Mouse (Mus musculus): ENCODE measurements at regions not wholly inside any gene's neighbourhood (a gene's known extent, or its start where the extent isn't known, plus 50 kb on each side); places are given as distances from the start of the nearest gene placed in this dataset.

GRCm38 (mm10) chr19:28732998-28733397 is 53.1 kb upstream of the Glis3 start:
- H3K4me2 ChIP-seq (ENCODE audit: low read length), result no peak overlapping the region
- H3K9ac ChIP-seq (ENCODE audit: low read length), result no peak overlapping the region
- no peaks in the 10 kb centered on the region for H3K27me3 ChIP-seq (ENCODE audit: control insufficient read depth, insufficient read depth, low read length)
- WGBS, result 41% methylated on average over 5 of the region's 5 CpGs
- no peak overlapping the region for H3K27ac ChIP-seq (replicated peaks in 1 of 2; ENCODE audit: control insufficient read depth in 1 of 2, insufficient read depth in 1 of 2, low read depth in 2 of 2, low read length in 2 of 2)
- H3K9me3 ChIP-seq (ENCODE audit: control insufficient read depth, low read length), result no peaks in the 10 kb centered on the region
- no peak overlapping the region for H3K4me3 ChIP-seq (ENCODE audit: control insufficient read depth in 1 of 2, insufficient read depth in 1 of 2, low read depth in 1 of 2, low read length in 2 of 2)
- ATAC-seq (ENCODE audit: insufficient number of reproducible peaks, insufficient read depth, low FRiP score, low read depth), result no peak
- H3K36me3 ChIP-seq (ENCODE audit: control insufficient read depth, insufficient read depth, low read length), result no peaks in the 10 kb centered on the region
- H3K4me1 ChIP-seq (ENCODE audit: control insufficient read depth in 2 of 2, insufficient read depth in 2 of 2, low read length in 2 of 2), result no peaks in the 10 kb centered on the region

DNA sequence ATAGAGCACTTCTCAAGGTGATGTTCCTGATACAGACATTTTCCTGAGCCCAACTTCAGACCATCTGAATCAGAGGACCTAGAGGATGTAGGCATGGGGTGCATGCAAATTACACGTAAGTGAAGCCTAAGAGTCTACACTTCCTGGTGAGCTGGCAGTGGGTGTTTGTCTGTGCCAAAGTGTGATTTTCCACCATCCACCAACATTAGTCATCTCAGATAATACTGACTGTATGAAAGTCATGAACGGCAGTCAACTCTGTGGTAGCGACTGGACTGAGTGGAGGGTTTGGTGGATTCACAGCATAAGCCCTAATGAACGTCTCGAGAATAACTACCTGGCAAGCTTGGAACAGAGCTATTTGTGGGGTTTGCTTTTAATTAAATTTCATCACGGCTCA is 53.9 kb upstream of the Glis3 start:
- Histone ChIP-seq H3K27ac (replicated peaks in 1 of 2; ENCODE audit: control insufficient read depth in 1 of 2, insufficient read depth in 1 of 2, low read depth in 2 of 2, low read length in 2 of 2) (no peak overlapping the region), H3K27me3 (ENCODE audit: control insufficient read depth, insufficient read depth, low read length) (no peaks in the 10 kb centered on the region), H3K9ac (ENCODE audit: low read length) (no peak overlapping the region), H3K4me1 (ENCODE audit: control insufficient read depth in 2 of 2, insufficient read depth in 2 of 2, low read length in 2 of 2) (no peaks in the 10 kb centered on the region), H3K9me3 (ENCODE audit: control insufficient read depth, low read length) (no peaks in the 10 kb centered on the region), H3K36me3 (ENCODE audit: control insufficient read depth, insufficient read depth, low read length) (no peaks in the 10 kb centered on the region), H3K4me3 (ENCODE audit: control insufficient read depth in 1 of 2, insufficient read depth in 1 of 2, low read depth in 1 of 2, low read length in 2 of 2) (no peak overlapping the region), H3K4me2 (ENCODE audit: low read length) (no peak overlapping the region)
- 88% methylated on average over 6 of the region's 6 CpGs for WGBS
- ATAC-seq (ENCODE audit: insufficient number of reproducible peaks, insufficient read depth, low FRiP score, low read depth), result no peak

- ATAC-seq (ENCODE audit: insufficient number of reproducible peaks, insufficient read depth, low FRiP score, low read depth), result no peak
- Histone ChIP-seq H3K36me3 (ENCODE audit: control insufficient read depth, insufficient read depth, low read length) (no peaks in the 10 kb centered on the region), H3K9ac (ENCODE audit: low read length) (no peak overlapping the region), H3K27ac (replicated peaks in 1 of 2; ENCODE audit: control insufficient read depth in 1 of 2, insufficient read depth in 1 of 2, low read depth in 2 of 2, low read length in 2 of 2) (no peak overlapping the region), H3K27me3 (ENCODE audit: control insufficient read depth, insufficient read depth, low read length) (no peaks in the 10 kb centered on the region), H3K4me1 (ENCODE audit: control insufficient read depth in 2 of 2, insufficient read depth in 2 of 2, low read length in 2 of 2) (peaks cover 2 to 9% of the 10 kb centered on the region in 2 experiments; a peak in 2 of 4 replicates), H3K4me3 (ENCODE audit: control insufficient read depth in 1 of 2, insufficient read depth in 1 of 2, low read depth in 1 of 2, low read length in 2 of 2) (no peak overlapping the region), H3K9me3 (ENCODE audit: control insufficient read depth, low read length) (no peaks in the 10 kb centered on the region), H3K4me2 (ENCODE audit: low read length) (no peak overlapping the region)
- WGBS, result 57% methylated on average over 5 of the region's 5 CpGs
Measured at GRCm38 (mm10) chr19:28743176-28743793, 63.4 kb upstream of the Glis3 start.

GRCm38 (mm10) chr19:28745105-28745504 is 65.2 kb upstream of the Glis3 start:
- 75% methylated on average over 2 of the region's 2 CpGs for WGBS
- Histone ChIP-seq H3K4me3 (ENCODE audit: control insufficient read depth in 1 of 2, insufficient read depth in 1 of 2, low read depth in 1 of 2, low read length in 2 of 2) (no peak overlapping the region), H3K27me3 (ENCODE audit: control insufficient read depth, insufficient read depth, low read length) (no peaks in the 10 kb centered on the region), H3K4me2 (ENCODE audit: low read length) (no peak overlapping the region), H3K36me3 (ENCODE audit: control insufficient read depth, insufficient read depth, low read length) (no peaks in the 10 kb centered on the region), H3K9ac (ENCODE audit: low read length) (no peak overlapping the region), H3K9me3 (ENCODE audit: control insufficient read depth, low read length) (no peaks in the 10 kb centered on the region), H3K27ac (replicated peaks in 1 of 2; ENCODE audit: control insufficient read depth in 1 of 2, insufficient read depth in 1 of 2, low read depth in 2 of 2, low read length in 2 of 2) (no peak overlapping the region), H3K4me1 (ENCODE audit: control insufficient read depth in 2 of 2, insufficient read depth in 2 of 2, low read length in 2 of 2) (peaks cover 2 to 9% of the 10 kb centered on the region in 2 experiments; a peak in 2 of 4 replicates)
- no peak for ATAC-seq (ENCODE audit: insufficient number of reproducible peaks, insufficient read depth, low FRiP score, low read depth)

- no peak overlapping the region for H3K4me2 ChIP-seq (ENCODE audit: low read length)
- H3K9ac ChIP-seq (ENCODE audit: low read length), result no peak overlapping the region
- H3K4me3 ChIP-seq (ENCODE audit: control insufficient read depth in 1 of 2, insufficient read depth in 1 of 2, low read depth in 1 of 2, low read length in 2 of 2), result no peak overlapping the region
- WGBS, result 33% methylated on average over 8 of the region's 8 CpGs
- H3K27ac ChIP-seq (replicated peaks in 1 of 2; ENCODE audit: control insufficient read depth in 1 of 2, insufficient read depth in 1 of 2, low read depth in 2 of 2, low read length in 2 of 2), result 0 out of 4 replicates have a peak overlapping the region, but pooled peaks of 1 of the 2 experiments have one; percentile 14
- ATAC-seq (ENCODE audit: insufficient number of reproducible peaks, insufficient read depth, low FRiP score, low read depth), result no peak; the same call in 1 of the 2 replicates
- no peaks in the 10 kb centered on the region for H3K36me3 ChIP-seq (ENCODE audit: control insufficient read depth, insufficient read depth, low read length)
- H3K9me3 ChIP-seq (ENCODE audit: control insufficient read depth, low read length), result no peaks in the 10 kb centered on the region
- H3K4me1 ChIP-seq (ENCODE audit: control insufficient read depth in 2 of 2, insufficient read depth in 2 of 2, low read length in 2 of 2), result peaks cover 2 to 9% of the 10 kb centered on the region in 2 experiments; a peak in 2 of 4 replicates
- H3K27me3 ChIP-seq (ENCODE audit: control insufficient read depth, insufficient read depth, low read length), result no peaks in the 10 kb centered on the region
Measured at GRCm38 (mm10) chr19:28745534-28745933, 65.7 kb upstream of the Glis3 start.

- H3K9me3 ChIP-seq (ENCODE audit: control insufficient read depth, low read length), result no peaks in the 10 kb centered on the region
- ATAC-seq (ENCODE audit: insufficient number of reproducible peaks, insufficient read depth, low FRiP score, low read depth), result no peak
- H3K27ac ChIP-seq (replicated peaks in 1 of 2; ENCODE audit: control insufficient read depth in 1 of 2, insufficient read depth in 1 of 2, low read depth in 2 of 2, low read length in 2 of 2), result no peak overlapping the region
- no peak overlapping the region for H3K9ac ChIP-seq (ENCODE audit: low read length)
- H3K4me3 ChIP-seq (ENCODE audit: control insufficient read depth in 1 of 2, insufficient read depth in 1 of 2, low read depth in 1 of 2, low read length in 2 of 2), result no peak overlapping the region
- H3K4me2 ChIP-seq (ENCODE audit: low read length), result 0 out of 2 replicates have a peak overlapping the region, but pooled peaks have one; percentile 23
- no peaks in the 10 kb centered on the region for H3K36me3 ChIP-seq (ENCODE audit: control insufficient read depth, insufficient read depth, low read length)
- peaks cover 2 to 3% of the 10 kb centered on the region in 2 experiments; a peak in 2 of 4 replicates for H3K4me1 ChIP-seq (ENCODE audit: control insufficient read depth in 2 of 2, insufficient read depth in 2 of 2, low read length in 2 of 2)
- no peaks in the 10 kb centered on the region for H3K27me3 ChIP-seq (ENCODE audit: control insufficient read depth, insufficient read depth, low read length)
- 68% methylated on average over 8 of the region's 8 CpGs for WGBS
Measured at GRCm38 (mm10) chr19:28751091-28751490, 71.2 kb upstream of the Glis3 start.

- Histone ChIP-seq H3K36me3 (ENCODE audit: control insufficient read depth, insufficient read depth, low read length) (no peaks in the 10 kb centered on the region), H3K4me3 (ENCODE audit: control insufficient read depth in 1 of 2, insufficient read depth in 1 of 2, low read depth in 1 of 2, low read length in 2 of 2) (no peak overlapping the region), H3K9me3 (ENCODE audit: control insufficient read depth, low read length) (no peaks in the 10 kb centered on the region), H3K9ac (ENCODE audit: low read length) (no peak overlapping the region), H3K27me3 (ENCODE audit: control insufficient read depth, insufficient read depth, low read length) (no peaks in the 10 kb centered on the region), H3K4me2 (ENCODE audit: low read length) (no peak overlapping the region), H3K27ac (replicated peaks in 1 of 2; ENCODE audit: control insufficient read depth in 1 of 2, insufficient read depth in 1 of 2, low read depth in 2 of 2, low read length in 2 of 2) (no peak overlapping the region), H3K4me1 (ENCODE audit: control insufficient read depth in 2 of 2, insufficient read depth in 2 of 2, low read length in 2 of 2) (no peaks in the 10 kb centered on the region)
- no peak for ATAC-seq (ENCODE audit: insufficient number of reproducible peaks, insufficient read depth, low FRiP score, low read depth)
- 55% methylated on average over 7 of the region's 7 CpGs for WGBS
Measured at GRCm38 (mm10) chr19:28758854-28759253, 76.0 kb upstream of the Slc1a1 start.
